27 mouse cellular contexts compared by ENCODE assay signal in genomic region chr4:107063214-107063613, GRCm38 (mm10). TPM values are rescaled to one million over a fixed set of nuclear protein-coding genes. Genes with fewer than 3 reads are reported as not detected.
DNase-seq lines count a peak whose midpoint lies in the region; ATAC-seq and TF ChIP-seq lines count a peak whose summit lies in the region.
"Had no signal": no experiment of that assay in that cellular context is flagged by ENCODE, and none has a peak within 500 bp of the region (broad histone marks: within the 10 kb centered on the region; RNA-seq: fewer than 3 reads in every experiment).

No protein-coding gene starts in this region.

- no peak for TF ChIP-seq POLR2A in MEL (IDR thresholded peaks at IDR 0.05; ENCODE audit: control insufficient read depth in 1 of 2, insufficient read depth in 1 of 2, low read depth in 1 of 2, low read length in 2 of 2, poor library complexity in 1 of 2)
- TF ChIP-seq POLR2A in brain, embryonic 14.5 days (IDR thresholded peaks at IDR 0.05; ENCODE audit: borderline replicate concordance, extremely low read depth, insufficient read depth, insufficient read length, poor library complexity, severe bottlenecking), result no peak

- ATAC-seq in forebrain, embryonic 14.5 days, result no peak
- ATAC-seq in forebrain, embryonic 12.5 days (ENCODE audit: low FRiP score), result no peak
- ATAC-seq: activated CD4-positive, CD25-positive, alpha-beta regulatory T cell, adult 4 months; CD4-positive, CD25-positive, alpha-beta regulatory T cell, adult 4 months; Patski had no signal

- H3K27ac ChIP-seq in forebrain, embryonic 14.5 days (ENCODE audit: low read depth, low read length), result no peak overlapping the region
- H3K27ac ChIP-seq in forebrain, embryonic 12.5 days, result no peak overlapping the region
- peak overlapping the region; percentile 48 for H3K27ac ChIP-seq in MEL (ENCODE audit: control insufficient read depth, low read depth, low read length)

- H3K79me2 ChIP-seq in MEL (ENCODE audit: control insufficient read depth, insufficient read depth, low read length, poor library complexity), result peaks cover 15% of the 10 kb centered on the region

- H3K27me3 ChIP-seq in forebrain, embryonic 14.5 days (replicated peaks; ENCODE audit: control insufficient read depth, insufficient read depth, low read length), result no peaks in the 10 kb centered on the region
- H3K27me3 ChIP-seq in forebrain, embryonic 12.5 days, result 0 out of 2 replicates have a peak, but pooled peaks cover 3% of the 10 kb centered on the region
- no peaks in the 10 kb centered on the region for H3K27me3 ChIP-seq in MEL (ENCODE audit: control insufficient read depth in 1 of 2, insufficient read depth in 2 of 2, low read length in 2 of 2)
- H3K27me3 ChIP-seq: CH12.LX, Patski had no signal

- H3K4me1 ChIP-seq in forebrain, embryonic 14.5 days (ENCODE audit: control insufficient read depth, insufficient read depth, low read length), result peaks cover 12% of the 10 kb centered on the region
- peaks cover 18% of the 10 kb centered on the region for H3K4me1 ChIP-seq in forebrain, embryonic 12.5 days
- H3K4me1 ChIP-seq in MEL (ENCODE audit: control insufficient read depth in 1 of 2, insufficient read depth in 2 of 2, low read length in 2 of 2), result peaks cover 26 to 47% of the 10 kb centered on the region in 2 experiments

- peak; percentile 81 to 89 for TF ChIP-seq EP300 in MEL (IDR thresholded peaks at IDR 0.05; ENCODE audit: low read depth in 1 of 2, low read length in 2 of 2)

- H3K36me3 ChIP-seq in forebrain, embryonic 14.5 days (ENCODE audit: control insufficient read depth, insufficient read depth, low read length), result peaks cover 60% of the 10 kb centered on the region
- H3K36me3 ChIP-seq in forebrain, embryonic 12.5 days (replicated peaks), result peaks cover 56% of the 10 kb centered on the region
- H3K36me3 ChIP-seq in MEL (ENCODE audit: control insufficient read depth in 1 of 2, insufficient read depth in 2 of 2, low read length in 2 of 2), result peaks cover 2 to 45% of the 10 kb centered on the region in 2 experiments; a peak in 3 of 4 replicates

- 68% methylated on average over 3 of the region's 3 CpGs for WGBS in forebrain, embryonic 14.5 days
- 85% methylated on average over 3 of the region's 3 CpGs for WGBS in forebrain, embryonic 12.5 days

- H3K4me2 ChIP-seq in forebrain, embryonic 14.5 days (ENCODE audit: low read length), result no peak overlapping the region
- H3K4me2 ChIP-seq in forebrain, embryonic 12.5 days, result no peak overlapping the region

- peak; percentile 32 for DNase-seq in forebrain, embryonic 14.5 days (ENCODE audit: low spot score)
- DNase-seq in MEL (ENCODE audit: low read depth, low spot score) (peak; percentile 66), MN1 (ENCODE audit: low spot score) (peak; percentile 29)
- DNase-seq in brain, embryonic 14.5 days (ENCODE audit: low read depth), result peak; percentile 40
- DNase-seq in layer of hippocampus, adult 9-10 months (ENCODE audit: low spot score), result no peak
- no peak for DNase-seq in adrenal gland, adult 2 months
- DNase-seq in left cerebral cortex, adult 8-10 months (ENCODE audit: low spot score in 2 of 2), result no peak
- DNase-seq: adrenal gland, adult 8-10 months; adrenal gland, postnatal 10 days; adrenal gland, postnatal 14 days; adrenal gland, postnatal 25 days; adrenal gland, postnatal 36 days; B cell, adult 2 months; cerebellum, adult 11 months; cerebellum, adult 11-12 months; cerebellum, adult 18-20 months; cerebellum, adult 2 months; cerebellum, adult 8-10 months; cerebellum, adult 9-10 months had no signal

- H3K4me3 ChIP-seq in forebrain, embryonic 14.5 days (ENCODE audit: low read depth, low read length), result no peak overlapping the region
- H3K4me3 ChIP-seq in forebrain, embryonic 12.5 days (replicated peaks), result no peak overlapping the region
- no peak overlapping the region for H3K4me3 ChIP-seq in MEL (ENCODE audit: control insufficient read depth in 1 of 2, insufficient read depth in 1 of 2, low read depth in 2 of 2, low read length in 2 of 2)

- no peak for TF ChIP-seq CTCF in MEL (IDR thresholded peaks at IDR 0.05 in 2 of 3, conservative IDR thresholded peaks at IDR 0.05 in 1 of 3; ENCODE audit: control insufficient read depth in 1 of 3, insufficient read depth in 1 of 3, low read depth in 2 of 3, low read length in 3 of 3, poor library complexity in 1 of 3, severe bottlenecking in 1 of 3)
- TF ChIP-seq CTCF in brain, embryonic 14.5 days (IDR thresholded peaks at IDR 0.05; ENCODE audit: borderline replicate concordance, extremely low read depth, insufficient read depth, insufficient read length), result no peak

- H3K9ac ChIP-seq in forebrain, embryonic 14.5 days (ENCODE audit: low read length), result no peak overlapping the region
- no peak overlapping the region for H3K9ac ChIP-seq in forebrain, embryonic 12.5 days
- H3K9ac ChIP-seq in MEL (ENCODE audit: control insufficient read depth, low read depth, low read length, poor library complexity, severe bottlenecking), result no peak overlapping the region

- no peaks in the 10 kb centered on the region for H3K9me3 ChIP-seq in forebrain, embryonic 14.5 days (replicated peaks; ENCODE audit: control insufficient read depth, low read length)
- no peaks in the 10 kb centered on the region for H3K9me3 ChIP-seq in forebrain, embryonic 12.5 days
- no peaks in the 10 kb centered on the region for H3K9me3 ChIP-seq in MEL (replicated peaks; ENCODE audit: insufficient read depth, low read length)
- H3K9me3 ChIP-seq: G1E had no signal

- TF ChIP-seq RAD21 in MEL (IDR thresholded peaks at IDR 0.05; ENCODE audit: low read depth, low read length), result no peak

TF ChIP-seq in MEL, 35 proteins besides CTCF, POLR2A, EP300 and RAD21 (continues in another document):
- TF ChIP-seq MYB (IDR thresholded peaks at IDR 0.05; ENCODE audit: low read depth, low read length) (no peak), ETS1 (IDR thresholded peaks at IDR 0.05; ENCODE audit: low read depth, low read length) (peak; percentile 61), MXI1 (IDR thresholded peaks at IDR 0.05; ENCODE audit: low read depth, low read length) (peak; percentile 63), E2F4 (IDR thresholded peaks at IDR 0.05; ENCODE audit: borderline replicate concordance, low read depth, low read length) (no peak), CHD2 (IDR thresholded peaks at IDR 0.05; ENCODE audit: low read length) (no peak), KAT2A (conservative IDR thresholded peaks at IDR 0.05; ENCODE audit: low read depth, low read length) (no peak), USF2 (IDR thresholded peaks at IDR 0.05; ENCODE audit: borderline replicate concordance in 1 of 2, insufficient read depth in 1 of 2, low read depth in 1 of 2, low read length in 2 of 2) (no peak), BHLHE40 (IDR thresholded peaks at IDR 0.05; ENCODE audit: borderline replicate concordance, low read depth, low read length) (no peak), NRF1 (IDR thresholded peaks at IDR 0.05; ENCODE audit: insufficient read depth, low read depth, low read length, poor library complexity, severe bottlenecking) (no peak), MAFK (IDR thresholded peaks at IDR 0.05; ENCODE audit: borderline replicate concordance, low read depth, low read length) (no peak), USF1 (IDR thresholded peaks at IDR 0.05; ENCODE audit: low read depth, low read length) (no peak), TBP (IDR thresholded peaks at IDR 0.05; ENCODE audit: low read depth, low read length) (0 out of 2 replicates have a peak, but pooled peaks have one; percentile 8), TAL1 (IDR thresholded peaks at IDR 0.05; ENCODE audit: low read length) (peak; percentile 36; the same call in 1 of the 2 replicates), ZC3H11A (IDR thresholded peaks at IDR 0.05; ENCODE audit: low read depth, low read length) (no peak), CHD1 (IDR thresholded peaks at IDR 0.05; ENCODE audit: low read depth, low read length) (no peak), SIN3A (IDR thresholded peaks at IDR 0.05; ENCODE audit: low read length) (peak; percentile 56; the same call in 1 of the 2 replicates), ZNF384 (IDR thresholded peaks at IDR 0.05; ENCODE audit: low read depth, low read length) (peak; percentile 91), MAZ (IDR thresholded peaks at IDR 0.05; ENCODE audit: low read depth, low read length) (no peak)

RNA-seq across cellular contexts. Expression of gene Mrpl37, which starts 3.5 kb away (rescaled TPM):
- 94.0 and 95.6 TPM in 2 replicates for polyA plus RNA-seq in forebrain, embryonic 14.5 days (2014; fragmentation: Nextera tagmentation; extraction: Ambion mirVana)
- 81.5 and 83.2 TPM in 2 replicates for polyA plus RNA-seq in forebrain, embryonic 12.5 days (2016; fragmentation: Nextera tagmentation; extraction: Ambion mirVana)
- total RNA-seq in MEL (2012; rRNA removed), result 69.6 and 73.1 TPM in 2 replicates
- 100 to 1,000 TPM; 153 to 423 TPM for polyA plus RNA-seq in MEL (2012; ENCODE audit: insufficient read depth in 1 of 2, insufficient read length in 2 of 2, low read depth in 1 of 2, low replicate concordance in 2 of 2, missing spikeins in 1 of 2)
- polyA plus RNA-seq in brain, embryonic 14.5 days (2012; rRNA removed), result 88.1 and 114 TPM in 2 replicates
- 100 to 1,000 TPM in 1 of 2 experiments, 10 to 100 TPM in 1; 97.2 to 102 TPM for total RNA-seq in adrenal gland, adult 2 months (2021)
- polyA plus RNA-seq in adrenal gland, adult 2 months (2012; rRNA removed), result 76.4 and 77.1 TPM in 2 replicates
- 10 to 100 TPM; 53.4 to 58.6 (median 58.2) TPM for total RNA-seq in left cerebral cortex, adult 8-10 months (2022)

RNA-seq across cellular contexts. Expression of gene Cyb5rl, which starts 3.6 kb away (rescaled TPM):
- 3.6 and 4.1 TPM in 2 replicates for polyA plus RNA-seq in forebrain, embryonic 14.5 days (2014; fragmentation: Nextera tagmentation; extraction: Ambion mirVana)
- 6.0 and 7.0 TPM in 2 replicates for polyA plus RNA-seq in forebrain, embryonic 12.5 days (2016; fragmentation: Nextera tagmentation; extraction: Ambion mirVana)
- 5.6 and 8.5 TPM in 2 replicates for total RNA-seq in MEL (2012; rRNA removed)
- polyA plus RNA-seq in MEL (2012; ENCODE audit: insufficient read depth in 1 of 2, insufficient read length in 2 of 2, low read depth in 1 of 2, low replicate concordance in 2 of 2, missing spikeins in 1 of 2), result 1 to 10 TPM in 1 of 2 experiments, not detected in 1; 9.3 TPM
- 3.7 and 4.5 TPM in 2 replicates for polyA plus RNA-seq in brain, embryonic 14.5 days (2012; rRNA removed)
- total RNA-seq in adrenal gland, adult 2 months (2021), result 10 to 100 TPM; 22.9 to 27.3 TPM
- 13.4 and 14.1 TPM in 2 replicates for polyA plus RNA-seq in adrenal gland, adult 2 months (2012; rRNA removed)
- total RNA-seq in left cerebral cortex, adult 8-10 months (2022), result 1 to 10 TPM; 5.8 to 9.8 (median 7.2) TPM

RNA-seq across cellular contexts. Expression of gene Cdcp2, which starts 33.5 kb away (rescaled TPM):
- not detected in 2 replicates for polyA plus RNA-seq in forebrain, embryonic 14.5 days (2014; fragmentation: Nextera tagmentation; extraction: Ambion mirVana)
- polyA plus RNA-seq in forebrain, embryonic 12.5 days (2016; fragmentation: Nextera tagmentation; extraction: Ambion mirVana), result not detected in 2 replicates
- not detected in 2 replicates for total RNA-seq in MEL (2012; rRNA removed)
- not detected for polyA plus RNA-seq in MEL (2012; ENCODE audit: insufficient read depth in 1 of 2, insufficient read length in 2 of 2, low read depth in 1 of 2, low replicate concordance in 2 of 2, missing spikeins in 1 of 2)
- polyA plus RNA-seq in brain, embryonic 14.5 days (2012; rRNA removed), result 0.03 and 0.08 TPM in 2 replicates
- not detected for total RNA-seq in adrenal gland, adult 2 months (2021)
- polyA plus RNA-seq in adrenal gland, adult 2 months (2012; rRNA removed), result 0.06 and 0.08 TPM in 2 replicates
- total RNA-seq in left cerebral cortex, adult 8-10 months (2022), result not detected
- total RNA-seq: adrenal gland, adult 18-20 months; adrenal gland, postnatal 14 days; adrenal gland, postnatal 25 days; adrenal gland, postnatal 36 days had no signal
- polyA plus RNA-seq: activated CD4-positive, CD25-positive, alpha-beta regulatory T cell, adult 4 months; C2C12; CD4-positive, CD25-positive, alpha-beta regulatory T cell, adult 4 months; cerebellum, adult 2 months; G1E; Patski had no signal

Comparison
In these comparisons a context has a peak if more than half of its experiments do, and no peak if none do; other contexts are left out.
1. DNase-seq: peak in forebrain, embryonic 14.5 days (single experiment), MEL (single experiment), MN1 (single experiment) and brain, embryonic 14.5 days (single experiment); none in layer of hippocampus, adult 9-10 months (single experiment), adrenal gland, adult 2 months (single experiment) and left cerebral cortex, adult 8-10 months (0 of 2).